Mouse (Mus musculus) ES-E14 (cell line): ENCODE results near the gene St7. TPM values are rescaled to one million over a fixed set of nuclear protein-coding genes. Genes with fewer than 3 reads are reported as not detected.

Source experiments
- DNase-seq: peaks from one replicate; pipeline ENCODE4 v3.0.0-alpha.2; 2013; ENCODE audit warnings: low read depth, low spot score
- H3K27ac ChIP-seq: 2 replicates; pipeline ENCODE4 v1.5.1; 2012; ENCODE audit warnings: low read depth, mild to moderate bottlenecking, low read length, moderate library complexity, mixed read lengths; ENCODE audit not compliant: poor library complexity, insufficient read depth, severe bottlenecking
- H3K36me3 ChIP-seq: 2 replicates; pipeline ENCODE4 v1.6.1; 2012; ENCODE audit warnings: mild to moderate bottlenecking, low read length, moderate library complexity, mixed read lengths; ENCODE audit not compliant: control insufficient read depth, poor library complexity, insufficient read depth, severe bottlenecking
- H3K4me1 ChIP-seq, 2 experiments: fragments of 150-350 bp in 1 of 2; sonication (generic) in 1 of 2; 2 replicates each; pipeline ENCODE4 v1.6.1; 2012; ENCODE audit warnings: low read length in 2 of 2, mild to moderate bottlenecking in 1 of 2, mixed read lengths in 1 of 2; ENCODE audit not compliant: control insufficient read depth in 2 of 2, insufficient read depth in 2 of 2, poor library complexity in 1 of 2
- H3K4me3 ChIP-seq, 2 experiments: fragments of 150-350 bp in 1 of 2; sonication (generic) in 1 of 2; 2 replicates each; pipeline ENCODE4 v1.5.1; 2012; ENCODE audit warnings: low read length in 2 of 2, low read depth in 1 of 2, mild to moderate bottlenecking in 1 of 2, mixed read lengths in 1 of 2; ENCODE audit not compliant: insufficient read depth in 1 of 2, poor library complexity in 1 of 2, severe bottlenecking in 1 of 2
- H3K9ac ChIP-seq: 2 replicates; pipeline ENCODE4 v1.6.1; 2012; ENCODE audit warnings: low read depth, mild to moderate bottlenecking, low read length, mixed read lengths; ENCODE audit not compliant: poor library complexity, insufficient read depth, severe bottlenecking
- H3K9me3 ChIP-seq: fragments of 150-350 bp; sonication (generic); 2 replicates; pipeline ENCODE4 v1.6.1; 2012; ENCODE audit warnings: low read depth, mild to moderate bottlenecking, low read length; ENCODE audit not compliant: control insufficient read depth, insufficient read depth
- CHD2 ChIP-seq: IDR thresholded peaks from 2 replicates; pipeline ENCODE4 v1.6.1; 2014; ENCODE audit warnings: mild to moderate bottlenecking, low read depth, low read length, inconsistent platforms
- HCFC1 ChIP-seq: IDR thresholded peaks from 2 replicates; pipeline ENCODE4 v1.6.1; 2012; ENCODE audit warnings: low read length, inconsistent platforms, borderline replicate concordance; ENCODE audit not compliant: insufficient read depth
- MAFK ChIP-seq: IDR thresholded peaks from 2 replicates; pipeline ENCODE4 v1.6.1; 2014; ENCODE audit warnings: mild to moderate bottlenecking, low read depth, low read length, inconsistent platforms; ENCODE audit not compliant: insufficient read depth
- ZC3H11A ChIP-seq: IDR thresholded peaks from 2 replicates; pipeline ENCODE4 v1.6.1; 2012; ENCODE audit warnings: low read depth, mild to moderate bottlenecking, inconsistent platforms, low read length, borderline replicate concordance
- ZNF384 ChIP-seq: IDR thresholded peaks from 2 replicates; pipeline ENCODE4 v1.6.1; 2012; ENCODE audit warnings: low read depth, low read length, inconsistent platforms
- in situ Hi-C, 2 experiments: fragments of 600-800 bp; cut with MboI; formaldehyde crosslinking; loops; one replicate each; pipeline ENCODE4 v1.15.1; 2025; ENCODE audit warnings: low sequenced_read_pairs in 2 of 2, inconsistent platforms in 1 of 2; ENCODE audit not compliant: unreplicated experiment in 2 of 2
- total RNA-seq: library from RNA; depleted of rRNA; stranded (reverse); fragments of 300-350 nt; gene quantifications from 2 replicates; pipeline ENCODE4 v1.2.3, GENCODE M21; 2012

The St7 gene
- total RNA-seq, 1 experiment, result 4.2 TPM

DNA sequence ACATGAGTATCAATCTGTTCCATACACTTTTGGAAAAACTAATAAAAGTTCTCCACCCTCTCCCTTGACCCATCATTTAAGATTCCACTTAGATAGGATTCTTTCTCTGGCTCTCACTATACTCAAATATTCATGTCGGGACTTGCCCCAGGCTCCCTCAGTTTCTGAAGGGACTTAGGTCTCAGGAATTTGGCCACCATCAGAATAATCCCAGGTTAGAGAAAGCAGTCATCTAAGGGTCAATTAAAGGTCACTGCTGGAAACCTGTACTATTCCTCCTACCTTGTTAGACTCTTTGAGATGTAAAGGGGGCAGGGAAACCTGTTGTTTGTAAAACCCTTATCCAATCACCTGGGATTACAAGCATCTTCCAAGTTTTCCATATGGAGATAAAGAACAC is 284.4 kb downstream of the St7 start:
- Histone ChIP-seq H3K4me1 (no peaks in the 10 kb centered on the region), H3K4me3 (no peak overlapping the region), H3K9me3 (no peaks in the 10 kb centered on the region), H3K27ac (no peak overlapping the region), H3K36me3 (no peaks in the 10 kb centered on the region), H3K9ac (no peak overlapping the region)
- peak; percentile 17 for DNase-seq
- no peak for TF ChIP-seq MAFK
- TF ChIP-seq CHD2, result no peak
- no peak for TF ChIP-seq ZNF384
- TF ChIP-seq HCFC1, result no peak
- no peak for TF ChIP-seq ZC3H11A
- in situ Hi-C loops, result no loop called here

GRCm38 (mm10) chr6:17978324-17978723 is 285.6 kb downstream of the St7 start:
- Histone ChIP-seq H3K36me3 (no peaks in the 10 kb centered on the region), H3K4me1 (no peaks in the 10 kb centered on the region), H3K9me3 (no peaks in the 10 kb centered on the region), H3K4me3 (no peak overlapping the region), H3K27ac (no peak overlapping the region), H3K9ac (no peak overlapping the region)
- DNase-seq, result no peak
- no peak for TF ChIP-seq MAFK
- no peak for TF ChIP-seq HCFC1
- TF ChIP-seq CHD2, result no peak
- no peak for TF ChIP-seq ZC3H11A
- in situ Hi-C loops, result no loop called here

- in situ Hi-C loops, result no loop called here
- Histone ChIP-seq H3K9ac (no peak overlapping the region), H3K9me3 (no peaks in the 10 kb centered on the region), H3K27ac (no peak overlapping the region), H3K4me1 (no peaks in the 10 kb centered on the region), H3K36me3 (no peaks in the 10 kb centered on the region), H3K4me3 (no peak overlapping the region)
- no peak for DNase-seq
- TF ChIP-seq HCFC1 (no peak), ZNF384 (no peak), ZC3H11A (no peak), CHD2 (no peak), MAFK (no peak)
Measured at GRCm38 (mm10) chr6:17978881-17979280, 286.1 kb downstream of the St7 start.

- Histone ChIP-seq H3K9me3 (no peaks in the 10 kb centered on the region), H3K36me3 (no peaks in the 10 kb centered on the region), H3K27ac (no peak overlapping the region), H3K9ac (no peak overlapping the region), H3K4me1 (no peaks in the 10 kb centered on the region), H3K4me3 (no peak overlapping the region)
- in situ Hi-C loops, result no loop called here
- TF ChIP-seq CHD2 (no peak), MAFK (no peak)
- DNase-seq, result no peak
Measured at GRCm38 (mm10) chr6:17979361-17979760, 286.6 kb downstream of the St7 start.
